19 mouse cellular contexts compared by ENCODE assay signal in the genomic region with DNA sequence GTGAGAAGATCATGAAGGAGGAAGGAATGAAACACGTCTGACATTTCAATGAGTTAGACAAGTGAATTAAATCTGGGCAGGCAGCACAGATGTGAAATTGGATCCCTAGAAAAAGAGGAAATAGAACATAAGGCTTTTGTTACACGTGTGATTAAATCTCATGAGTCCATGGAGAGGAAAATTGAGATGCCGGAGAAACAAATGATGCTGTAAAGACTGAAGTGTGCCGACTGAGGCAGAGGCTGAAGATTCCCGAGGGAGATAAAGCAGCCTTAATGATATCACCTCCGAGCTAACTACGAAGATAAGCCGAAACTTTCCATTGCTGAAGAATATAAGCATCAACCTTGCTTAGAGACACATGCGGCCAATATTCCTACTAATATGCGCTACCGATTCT.
"Had no signal": no experiment of that assay in that cellular context is flagged by ENCODE, and none has a peak within 500 bp of the region (broad histone marks: within the 10 kb centered on the region; RNA-seq: fewer than 3 reads in every experiment).

No protein-coding gene starts in this region.

- H3K36me3 ChIP-seq: midbrain, embryonic 10.5 days; midbrain, embryonic 12.5 days; neural tube, embryonic 13.5 days; neural tube, embryonic 15.5 days; stomach, embryonic 15.5 days had no signal

- H3K4me2 ChIP-seq: lung, embryonic 14.5 days; midbrain, embryonic 12.5 days; neural tube, embryonic 13.5 days; neural tube, embryonic 15.5 days; stomach, embryonic 15.5 days had no signal

- H3K9me3 ChIP-seq: midbrain, embryonic 10.5 days; midbrain, embryonic 12.5 days; neural tube, embryonic 13.5 days; neural tube, embryonic 15.5 days; stomach, embryonic 15.5 days had no signal

- H3K27ac ChIP-seq: midbrain, embryonic 10.5 days; midbrain, embryonic 12.5 days; neural tube, embryonic 13.5 days; neural tube, embryonic 15.5 days; stomach, embryonic 15.5 days; stomach, postnatal 0 days had no signal

- H3K9ac ChIP-seq: lung, embryonic 14.5 days; midbrain, embryonic 12.5 days; neural tube, embryonic 13.5 days; neural tube, embryonic 15.5 days; stomach, embryonic 15.5 days had no signal

- H3K4me3 ChIP-seq: midbrain, embryonic 10.5 days; midbrain, embryonic 12.5 days; myocyte; neural tube, embryonic 13.5 days; neural tube, embryonic 15.5 days; stomach, embryonic 15.5 days had no signal

- H3K4me1 ChIP-seq: midbrain, embryonic 10.5 days; midbrain, embryonic 12.5 days; neural tube, embryonic 13.5 days; neural tube, embryonic 15.5 days; stomach, embryonic 15.5 days had no signal

- H3K27me3 ChIP-seq: midbrain, embryonic 12.5 days; neural tube, embryonic 13.5 days; neural tube, embryonic 15.5 days; stomach, embryonic 15.5 days had no signal

- ATAC-seq: midbrain, embryonic 16.5 days had no signal

- DNase-seq: lung, adult 18-20 months; lung, embryonic 14.5 days; lung, postnatal 10 days; lung, postnatal 4 days; midbrain, embryonic 14.5 days; retina, postnatal 1 day; right cerebral cortex, adult 18-20 months; right cerebral cortex, postnatal 14 days; thymus, adult 18-20 months; thymus, postnatal 14 days; thymus, postnatal 36 days had no signal
